Mouse (Mus musculus): Measurements from ENCODE around the gene Cep250.

The Cep250 gene

DNA sequence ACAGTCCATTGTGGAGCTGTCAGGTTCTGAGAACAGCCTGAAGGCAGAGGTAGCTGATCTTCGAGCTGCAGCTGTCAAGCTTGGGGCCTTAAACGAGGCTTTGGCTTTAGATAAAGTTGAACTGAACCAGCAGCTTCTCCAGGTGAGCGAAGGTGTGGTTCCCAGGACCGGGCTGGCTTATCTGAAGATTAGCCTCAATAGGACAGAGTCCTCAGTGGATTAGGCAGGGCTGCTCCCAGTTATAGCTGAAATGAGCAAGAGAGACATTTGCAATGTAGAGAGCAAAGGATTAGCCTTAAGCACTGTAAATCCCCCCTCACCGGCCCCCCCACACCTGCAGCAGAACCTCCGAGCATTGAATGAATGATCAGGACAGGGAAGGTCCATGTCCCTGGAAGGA is 17.1 kb downstream of the Cep250 start:
- DNase-seq = no peak

GRCm38 (mm10) chr2:155974087-155974731 is 18.0 kb downstream of the Cep250 start:
- peak; percentile 79 for DNase-seq

DNA sequence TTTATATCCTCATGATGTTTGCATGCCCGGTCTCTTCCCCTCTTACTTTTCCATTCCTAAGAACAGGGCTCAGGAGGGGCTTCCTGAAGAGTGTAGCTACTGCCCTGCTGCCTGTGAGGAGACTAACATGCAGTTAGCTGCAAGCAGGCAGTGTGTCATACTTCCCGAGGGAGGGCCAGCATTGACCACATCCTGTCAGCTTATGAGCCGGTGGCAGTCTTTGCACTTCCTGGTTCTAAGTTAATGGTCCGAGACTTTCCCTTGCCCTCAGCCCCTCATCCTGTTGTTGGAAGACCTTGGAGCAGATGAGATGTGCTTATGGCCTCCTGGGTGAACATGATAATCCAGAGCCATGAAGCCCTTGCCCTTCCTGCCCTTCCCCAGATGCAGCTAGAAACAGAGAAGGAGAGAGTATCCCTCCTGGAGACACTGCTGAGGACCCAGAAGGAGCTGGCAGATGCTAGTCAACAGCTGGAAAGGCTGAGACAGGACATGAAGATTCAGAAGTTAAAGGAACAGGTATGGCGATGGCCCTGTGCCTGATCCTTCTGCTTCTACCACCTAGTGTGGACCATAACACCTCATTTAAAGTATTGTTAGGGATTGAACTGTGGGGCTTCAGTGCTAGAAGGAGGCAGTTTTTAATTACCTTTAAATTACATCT is 23.2 kb downstream of the Cep250 start:
- peak; percentile 64 for DNase-seq

GRCm38 (mm10) chr2:155985776-155986175 is 29.5 kb downstream of the Cep250 start:
- DNase-seq = peak; percentile 82

DNA sequence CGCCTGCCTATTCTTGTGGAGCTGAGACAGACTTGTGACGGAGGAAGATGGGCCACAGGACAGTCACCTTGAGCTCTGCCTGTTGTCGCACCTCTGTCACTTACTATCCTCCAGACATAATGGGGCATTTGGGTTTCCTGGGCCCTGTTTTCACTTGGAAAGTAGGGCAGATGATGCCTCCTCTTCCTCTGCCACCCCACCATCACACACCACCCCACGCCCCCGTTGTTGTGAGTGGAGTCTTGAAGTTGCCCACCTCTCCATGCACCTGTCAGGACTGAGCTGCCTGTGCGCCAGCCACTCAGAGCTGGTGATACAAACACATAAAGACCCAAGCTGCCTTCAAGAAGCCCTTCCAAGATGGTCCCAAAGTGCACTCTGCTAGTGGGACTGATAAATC is 30.9 kb downstream of the Cep250 start:
- peak; percentile 65 for DNase-seq

DNA sequence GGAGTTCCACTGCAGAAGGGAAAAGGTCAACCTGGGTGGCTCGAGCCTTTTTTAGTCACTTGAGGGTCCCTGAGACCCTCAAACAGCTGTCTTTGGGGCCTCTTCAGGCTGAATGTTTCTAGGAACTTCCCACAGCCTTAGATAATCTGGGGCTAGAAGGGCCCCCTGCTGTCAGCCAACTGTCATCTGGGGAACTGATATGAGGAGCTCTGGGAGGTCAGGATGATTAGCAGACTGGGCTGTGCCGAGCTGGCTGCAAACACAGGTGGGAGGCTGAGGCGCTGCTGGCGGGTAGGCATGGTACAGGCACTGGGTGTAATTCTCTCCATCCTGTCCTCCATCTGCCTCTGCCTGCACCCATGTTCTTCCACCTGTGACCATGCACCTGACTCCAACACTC is 32.8 kb downstream of the Cep250 start:
- DNase-seq = peak; percentile 61

DNA sequence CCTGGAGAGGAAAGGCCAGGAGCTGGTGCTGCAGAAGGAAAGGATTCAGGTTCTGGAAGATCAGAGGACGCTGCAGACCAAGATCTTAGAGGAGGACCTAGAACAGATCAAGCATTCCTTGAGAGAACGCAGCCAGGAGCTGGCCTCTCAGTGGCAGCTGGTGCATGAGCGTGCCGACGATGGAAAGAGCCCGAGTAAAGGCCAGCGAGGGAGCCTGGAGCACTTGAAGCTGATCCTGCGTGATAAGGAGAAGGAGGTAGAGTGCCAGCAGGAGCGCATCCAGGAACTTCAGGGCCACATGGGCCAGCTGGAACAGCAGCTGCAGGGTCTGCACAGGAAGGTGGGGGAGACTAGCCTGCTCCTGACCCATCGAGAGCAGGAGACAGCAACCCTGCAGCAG is 34.9 kb downstream of the Cep250 start:
- DNase-seq = no peak

DNA sequence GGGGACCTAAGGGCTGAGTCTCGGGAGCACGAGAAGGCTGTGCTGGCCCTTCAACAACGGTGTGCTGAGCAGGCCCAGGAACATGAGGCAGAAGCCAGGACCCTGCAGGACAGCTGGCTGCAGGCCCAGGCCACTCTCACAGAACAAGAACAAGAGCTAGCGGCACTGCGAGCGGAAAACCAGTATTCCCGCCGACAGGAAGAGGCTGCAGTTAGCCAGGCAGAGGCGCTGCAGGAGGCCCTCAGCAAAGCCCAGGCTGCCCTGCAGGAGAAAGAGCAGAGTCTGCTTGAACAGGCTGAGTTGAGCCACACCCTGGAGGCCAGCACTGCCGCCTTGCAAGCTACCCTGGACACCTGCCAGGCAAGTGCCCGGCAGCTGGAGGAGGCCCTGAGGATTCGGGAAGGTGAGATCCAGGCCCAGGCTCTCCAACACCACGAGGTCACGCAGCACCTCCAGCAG is 35.6 kb downstream of the Cep250 start:
- DNase-seq = no peak

- peak; percentile 67 for DNase-seq
These were observed 49.1 kb downstream of the Cep250 start for GRCm38 (mm10) chr2:156005393-156005792.

DNA sequence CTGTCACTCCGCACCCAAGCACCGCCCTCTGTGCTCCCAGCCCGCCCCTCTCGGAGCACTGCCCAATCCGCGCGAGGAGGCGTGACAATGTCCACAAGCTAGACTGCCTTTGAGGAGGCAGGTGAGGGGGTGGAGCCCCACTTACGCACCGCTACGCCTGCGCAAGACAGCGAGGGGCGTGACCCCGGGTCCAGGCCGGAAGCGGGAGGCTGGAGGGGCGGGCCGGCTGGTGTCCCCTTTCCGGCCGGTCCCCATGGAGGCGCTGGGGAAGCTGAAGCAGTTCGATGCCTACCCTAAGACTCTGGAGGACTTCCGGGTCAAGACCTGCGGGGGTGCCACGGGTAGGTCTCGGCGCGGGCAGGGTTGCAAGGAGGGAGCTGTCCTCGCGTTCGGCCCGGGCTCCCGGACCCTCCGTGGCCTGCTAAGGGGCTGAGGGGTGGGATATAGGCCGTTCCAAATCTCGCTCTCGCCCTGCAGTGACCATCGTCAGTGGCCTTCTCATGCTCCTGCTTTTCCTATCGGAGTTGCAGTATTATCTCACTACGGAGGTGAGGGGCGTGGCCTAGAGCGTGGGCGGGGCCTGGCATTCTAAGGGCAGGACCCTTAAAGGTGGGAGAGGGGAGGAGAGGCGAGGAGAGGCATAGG is 51.8 kb downstream of the Cep250 start, which contains the start of the genes 6430550D23Rik and Ergic3:
Gene 6430550D23Rik (minus strand): TSS at position 90 of the 645 bp plus-strand sequence.
Gene Ergic3 (plus strand): TSS at position 158 of the 645 bp plus-strand sequence.
- DNase-seq = peak; percentile 99

DNA sequence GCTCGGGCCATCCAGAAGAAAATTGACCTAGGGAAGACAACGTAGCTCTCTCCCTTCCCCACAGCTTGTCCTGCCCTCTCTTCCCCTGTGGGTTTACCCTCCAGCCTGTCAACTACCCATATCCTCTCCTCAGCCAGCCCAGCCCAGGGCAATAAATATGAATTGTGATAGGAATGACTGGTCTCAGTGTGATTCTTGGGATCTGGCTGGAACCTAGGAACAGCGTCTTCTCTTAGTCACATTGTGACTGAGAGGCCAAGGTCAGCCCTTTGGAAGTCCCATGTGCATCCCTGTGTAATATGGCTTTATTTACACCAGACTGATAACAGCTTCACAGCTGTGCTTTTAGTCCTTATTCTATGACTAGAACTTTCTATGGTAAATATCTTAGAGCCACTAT is 61.8 kb downstream of the Cep250 start:
- DNase-seq = no peak

DNA sequence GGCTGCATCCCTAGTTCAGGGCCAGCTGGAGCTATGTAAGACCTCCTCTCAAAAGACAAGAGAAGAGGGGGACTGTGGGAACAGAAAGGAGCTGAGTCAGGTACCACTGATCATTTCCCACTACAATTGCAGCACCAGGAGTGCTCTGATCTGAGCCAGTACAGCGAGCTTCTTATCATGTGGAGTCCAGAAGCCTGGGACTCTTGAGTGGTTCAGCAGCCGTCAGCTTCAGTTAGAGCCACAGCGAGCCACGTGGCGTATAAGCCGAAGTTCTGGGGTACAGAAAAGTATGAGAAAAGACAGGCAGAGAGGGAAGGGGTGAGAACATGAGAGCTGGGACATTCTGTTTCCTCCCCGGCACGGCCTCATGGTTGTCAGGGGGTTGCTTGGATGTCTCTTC is 65.0 kb downstream of the Cep250 start:
- DNase-seq = no peak

DNA sequence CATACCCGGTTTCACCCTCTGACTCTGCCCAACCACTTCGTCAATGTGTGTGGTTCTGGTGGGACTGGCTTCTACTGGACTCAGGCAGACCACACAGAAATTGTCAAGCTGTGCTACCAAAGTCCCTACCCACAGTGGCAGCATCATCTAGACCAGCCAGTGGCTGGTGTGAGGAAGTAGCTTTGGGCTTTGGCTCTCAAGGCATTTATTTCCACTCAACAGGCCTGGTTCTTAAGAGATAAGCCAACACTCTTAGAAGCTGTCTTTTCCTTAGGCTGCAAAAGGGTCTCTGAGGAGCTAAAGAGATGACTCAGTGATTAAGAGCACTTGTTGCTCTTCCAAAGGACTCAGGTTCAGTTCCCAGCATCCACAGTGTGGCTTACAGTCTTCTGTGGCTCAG is 65.5 kb downstream of the Cep250 start:
- DNase-seq = no peak

GRCm38 (mm10) chr2:156025482-156025881 is 69.2 kb downstream of the Cep250 start:
- no peak for DNase-seq

- DNase-seq = no peak
These were observed 83.1 kb downstream of the Cep250 start for GRCm38 (mm10) chr2:156039390-156039789.

- DNase-seq = no peak
These were observed 86.6 kb downstream of the Cep250 start for GRCm38 (mm10) chr2:156042903-156043302.

DNA sequence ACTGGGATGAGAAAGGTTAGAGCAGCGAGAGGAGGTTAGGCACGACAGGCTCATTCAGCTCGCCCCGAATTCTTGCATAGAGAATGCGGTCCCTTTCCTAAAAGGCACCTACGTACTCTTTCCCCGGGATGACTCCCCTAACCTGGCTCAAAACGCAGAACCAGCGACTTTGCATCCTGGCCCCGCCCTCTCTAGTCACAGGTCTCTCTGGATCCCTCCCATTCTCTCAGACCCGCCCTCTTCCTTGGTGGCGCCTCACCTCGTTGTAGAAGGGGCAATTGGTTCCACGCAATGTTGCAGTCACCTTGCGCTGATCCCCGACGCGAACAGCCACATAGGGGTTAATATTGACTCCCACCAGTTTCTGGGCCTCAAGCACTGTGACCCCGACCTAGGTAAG is 91.7 kb downstream of the Cep250 start:
- peak; percentile 69 for DNase-seq
